Comparison of ENCODE assay signal across 15 mouse cellular contexts in the genomic region with DNA sequence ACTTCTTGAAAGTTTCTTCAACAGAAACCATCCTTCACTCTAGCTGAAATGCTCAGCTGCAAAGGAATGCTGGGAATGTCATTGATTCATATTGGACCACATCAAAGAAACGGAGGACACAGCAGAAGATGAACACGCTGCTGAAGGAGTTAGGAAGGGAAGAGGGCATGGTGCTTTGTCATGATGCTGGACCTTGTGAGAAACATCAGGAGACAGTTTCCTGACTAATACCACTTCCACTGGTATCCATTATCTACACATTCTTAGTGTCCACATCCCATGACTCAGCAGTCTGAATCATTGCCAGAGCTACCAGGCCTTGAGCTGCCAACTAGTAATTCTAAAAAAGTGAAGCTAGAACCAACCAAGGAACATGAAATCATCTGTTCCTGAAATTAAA. TPM values are rescaled to one million over a fixed set of nuclear protein-coding genes. Genes with fewer than 3 reads are reported as not detected.
DNase-seq lines count a peak whose midpoint lies in the region; ATAC-seq and TF ChIP-seq lines count a peak whose summit lies in the region.
"Had no signal": no experiment of that assay in that cellular context is flagged by ENCODE, and none has a peak within 500 bp of the region (broad histone marks: within the 10 kb centered on the region; RNA-seq: fewer than 3 reads in every experiment).

No protein-coding gene starts in this region.

- ATAC-seq in G1E (ENCODE audit: extremely low read depth, insufficient number of reproducible peaks, low FRiP score, poor library complexity, severe bottlenecking) (peak; percentile 40), Patski (peak; percentile 80)
- ATAC-seq in common myeloid progenitor, adult 5-6 weeks (replicated peaks; ENCODE audit: low read depth, poor library complexity, severe bottlenecking) = peak; percentile 82
- peak; percentile 54; the same call in 1 of the 2 replicates for ATAC-seq in liver, postnatal 0 days
- ATAC-seq: inflammation-experienced regulatory T-cells, adult 6 months had no signal

- H3K27me3 ChIP-seq in G1E (ENCODE audit: insufficient read depth, low read length) (no peaks in the 10 kb centered on the region), Patski (no peaks in the 10 kb centered on the region)
- no peaks in the 10 kb centered on the region for H3K27me3 ChIP-seq in liver, postnatal 0 days (ENCODE audit: insufficient read depth, low read length)
- H3K27me3 ChIP-seq: embryonic facial prominence, embryonic 15.5 days; limb, embryonic 15.5 days; neural tube, embryonic 13.5 days; stomach, embryonic 15.5 days had no signal

- WGBS in liver, postnatal 0 days (ENCODE audit: insufficient replicate concordance) = 61% methylated on average over 2 of the region's 2 CpGs

- no peak overlapping the region for H3K9ac ChIP-seq in liver, postnatal 0 days (replicated peaks)
- H3K9ac ChIP-seq: embryonic facial prominence, embryonic 15.5 days; limb, embryonic 15.5 days; neural tube, embryonic 13.5 days; stomach, embryonic 15.5 days had no signal

- no peak overlapping the region for H3K27ac ChIP-seq in liver, postnatal 0 days (ENCODE audit: low read depth)
- H3K27ac ChIP-seq: embryonic facial prominence, embryonic 15.5 days; limb, embryonic 15.5 days; neural tube, embryonic 13.5 days; stomach, embryonic 15.5 days had no signal

- H3K4me2 ChIP-seq in liver, postnatal 0 days (ENCODE audit: low read depth, low read length) = no peak overlapping the region
- H3K4me2 ChIP-seq: embryonic facial prominence, embryonic 15.5 days; limb, embryonic 15.5 days; neural tube, embryonic 13.5 days; stomach, embryonic 15.5 days had no signal

- H3K4me3 ChIP-seq in G1E (ENCODE audit: low read depth, low read length) = no peak overlapping the region
- no peak overlapping the region for H3K4me3 ChIP-seq in liver, postnatal 0 days (ENCODE audit: low read depth, low read length)
- H3K4me3 ChIP-seq: embryonic facial prominence, embryonic 15.5 days; limb, embryonic 15.5 days; neural tube, embryonic 13.5 days; stomach, embryonic 15.5 days had no signal

- in situ Hi-C loops in Patski (cut with MboI; ENCODE audit: low pct_unique_long_range_greater_than_20kb) = loop anchor here (5.0 to 25.0 kb wide), 2 partner anchors 138 to 1468 kb away; no protein-coding TSS in a partner anchor

- TF ChIP-seq CTCF in G1E (IDR thresholded peaks at IDR 0.05; ENCODE audit: low read depth, low read length) = no peak
- TF ChIP-seq CTCF in Patski (IDR thresholded peaks at IDR 0.05) = no peak
- TF ChIP-seq CTCF in liver, postnatal 0 days (IDR thresholded peaks at IDR 0.05; ENCODE audit: low read depth) = no peak

- POLR2A ChIA-PET in Patski (lab: Charles Lee) = no interaction called here

- intact Hi-C loops in gastrocnemius, postnatal 36 days (cut with DNase I) = no loop called here

- no peak for DNase-seq in G1E (ENCODE audit: low spot score)
- DNase-seq in Patski (ENCODE audit: low read depth, low spot score) = no peak
- no peak for DNase-seq in liver, postnatal 0 days
- no peak for DNase-seq in neural tube, embryonic 10.5 days (ENCODE audit: extremely low spot score, low spot score)
- DNase-seq in heart, adult 18-20 months = no peak
- DNase-seq in gastrocnemius, postnatal 36 days = no peak
- DNase-seq: cerebellum, postnatal 25 days; heart, postnatal 14 days; kidney, postnatal 10 days had no signal

- no peaks in the 10 kb centered on the region for H3K36me3 ChIP-seq in G1E (replicated peaks)
- H3K36me3 ChIP-seq in liver, postnatal 0 days (replicated peaks; ENCODE audit: insufficient read depth, low read length) = no peaks in the 10 kb centered on the region
- H3K36me3 ChIP-seq: embryonic facial prominence, embryonic 15.5 days; limb, embryonic 15.5 days; neural tube, embryonic 13.5 days; stomach, embryonic 15.5 days had no signal

- no peaks in the 10 kb centered on the region for H3K9me3 ChIP-seq in G1E (replicated peaks)
- no peaks in the 10 kb centered on the region for H3K9me3 ChIP-seq in liver, postnatal 0 days (ENCODE audit: low read length)
- H3K9me3 ChIP-seq: embryonic facial prominence, embryonic 15.5 days; limb, embryonic 15.5 days; neural tube, embryonic 13.5 days; stomach, embryonic 15.5 days had no signal

- peak; percentile 42; the same call in 1 of the 2 replicates for TF ChIP-seq EP300 in liver, postnatal 0 days (IDR thresholded peaks at IDR 0.05; ENCODE audit: low read depth)

- H3K4me1 ChIP-seq in G1E (ENCODE audit: insufficient read depth, low read depth, low read length) = peaks cover 7% of the 10 kb centered on the region
- H3K4me1 ChIP-seq in liver, postnatal 0 days (ENCODE audit: insufficient read depth) = peaks cover 4% of the 10 kb centered on the region
- H3K4me1 ChIP-seq: embryonic facial prominence, embryonic 15.5 days; limb, embryonic 15.5 days; neural tube, embryonic 13.5 days; stomach, embryonic 15.5 days had no signal

- CTCF ChIA-PET in Patski (lab: Charles Lee) = no interaction called here

RNA-seq across cellular contexts. Expression of gene Gtdc1, which starts 41.8 kb away (rescaled TPM):
- total RNA-seq in G1E (2014; fragmentation: Nextera tagmentation) (41.8 and 47.1 TPM in 2 replicates), G1E (2017) (22.2 and 28.7 TPM in 2 replicates)
- polyA plus RNA-seq in G1E (2012) (1.3 and 1.7 TPM in 2 replicates), Patski (2021) (12.2 TPM)
- 10.8 and 11.8 TPM in 2 replicates for total RNA-seq in common myeloid progenitor, adult 5-6 weeks (2017)
- 7.8 and 8.5 TPM in 2 replicates for polyA plus RNA-seq in liver, postnatal 0 days (2015; fragmentation: Nextera tagmentation; extraction: Ambion mirVana)
- 10 to 100 TPM; 20.6 to 22.1 TPM for total RNA-seq in heart, adult 18-20 months (2021)
- total RNA-seq in gastrocnemius, postnatal 36 days (2021) = 10 to 100 TPM; 22.9 to 28.9 TPM
